Mouse (Mus musculus) small intestine, adult 2 months (tissue): ENCODE measurements around the gene Diras2. TPM values are rescaled to one million over a fixed set of nuclear protein-coding genes. Genes with fewer than 3 reads are reported as not detected.

Experiments used
- H3K27ac ChIP-seq: fragments of 200-500 bp; 2 replicates; pipeline ENCODE4 v1.5.1; 2012; ENCODE audit warnings: low read depth, low read length, control low read depth, inconsistent platforms; ENCODE audit not compliant: insufficient read depth
- H3K27me3 ChIP-seq: fragments of 200-500 bp; 2 replicates; pipeline ENCODE4 v1.6.1; 2012; ENCODE audit warnings: mild to moderate bottlenecking, moderate library complexity, low read length, inconsistent platforms; ENCODE audit not compliant: control insufficient read depth, insufficient read depth
- H3K36me3 ChIP-seq: fragments of 200-500 bp; 2 replicates; pipeline ENCODE4 v1.6.1; 2012; ENCODE audit warnings: mild to moderate bottlenecking, low read length, control low read depth, inconsistent platforms; ENCODE audit not compliant: control insufficient read depth, insufficient read depth
- H3K4me1 ChIP-seq: fragments of 200-500 bp; 2 replicates; pipeline ENCODE4 v1.6.1; 2012; ENCODE audit warnings: low read length, inconsistent platforms, mixed read lengths; ENCODE audit not compliant: control insufficient read depth, insufficient read depth, insufficient read length
- H3K4me3 ChIP-seq: fragments of 200-500 bp; 2 replicates; pipeline ENCODE4 v1.5.1; 2012; ENCODE audit warnings: low read depth, mild to moderate bottlenecking, control low read depth, inconsistent platforms, low read length, moderate library complexity
- CTCF ChIP-seq: fragments of 200-500 bp; IDR thresholded peaks from 2 replicates; pipeline ENCODE4 v1.5.1; 2012; ENCODE audit warnings: low read depth, mild to moderate bottlenecking, control low read depth, inconsistent platforms, low read length, moderate library complexity, mixed read lengths; ENCODE audit not compliant: insufficient replicate concordance, insufficient read length; ENCODE audit errors: extremely low read depth
- POLR2A ChIP-seq: fragments of 200-500 bp; IDR thresholded peaks from 2 replicates; pipeline ENCODE4 v1.6.1; 2012; ENCODE audit warnings: low read depth, mild to moderate bottlenecking, control low read depth, inconsistent platforms, low read length, moderate library complexity
- WGBS: fragments of 180-500 bp; shearing (Covaris S2); methylation state at CpG from one replicate; pipeline ENCODE4 v1.1.7; 2018; 5-methylcytosine and 5-hydroxymethylcytosine counted together
- polyA plus RNA-seq: library from polyadenylated mRNA; depleted of rRNA; stranded (reverse); fragments of >200 nt; gene quantifications from 2 replicates; pipeline ENCODE4 v1.2.3, GENCODE M21; 2012; rRNA removed

The Diras2 gene
- polyA plus RNA-seq, 1 experiment, result 0.44 TPM

GRCm38 (mm10) chr13:52459982-52460381 lies 71.1 kb downstream of the Diras2 start:
- WGBS, result 75% methylated on average over 7 of the region's 7 CpGs

GRCm38 (mm10) chr13:52457889-52458324 lies 73.2 kb downstream of the Diras2 start:
- Histone ChIP-seq H3K27ac (no peak overlapping the region), H3K4me1 (no peaks in the 10 kb centered on the region), H3K36me3 (no peaks in the 10 kb centered on the region), H3K4me3 (no peak overlapping the region), H3K27me3 (no peaks in the 10 kb centered on the region)
- 89% methylated on average over 11 of the region's 11 CpGs for WGBS
- TF ChIP-seq POLR2A, result no peak
- no peak for TF ChIP-seq CTCF

More at GRCm38 (mm10) chr13:52459982-52460381, 71.1 kb downstream of the Diras2 start:
- Histone ChIP-seq H3K4me3 (no peak overlapping the region), H3K27me3 (no peaks in the 10 kb centered on the region), H3K27ac (no peak overlapping the region), H3K36me3 (no peaks in the 10 kb centered on the region), H3K4me1 (no peaks in the 10 kb centered on the region)
- no peak for TF ChIP-seq CTCF
- TF ChIP-seq POLR2A, result no peak

- H3K4me3 ChIP-seq, result no peak overlapping the region
- no peaks in the 10 kb centered on the region for H3K27me3 ChIP-seq
- no peak overlapping the region for H3K27ac ChIP-seq
- TF ChIP-seq CTCF (no peak), POLR2A (no peak)
- 86% methylated on average over 15 of the region's 15 CpGs for WGBS
- H3K36me3 ChIP-seq, result no peaks in the 10 kb centered on the region
- no peaks in the 10 kb centered on the region for H3K4me1 ChIP-seq
Measured at GRCm38 (mm10) chr13:52457177-52457888, 73.7 kb downstream of the Diras2 start.

- no peaks in the 10 kb centered on the region for H3K27me3 ChIP-seq
- WGBS, result 28% methylated on average over 9 of the region's 9 CpGs
- H3K36me3 ChIP-seq, result no peaks in the 10 kb centered on the region
- no peaks in the 10 kb centered on the region for H3K4me1 ChIP-seq
- no peak overlapping the region for H3K4me3 ChIP-seq
- H3K27ac ChIP-seq, result no peak overlapping the region
- no peak for TF ChIP-seq POLR2A
- no peak for TF ChIP-seq CTCF
Measured at GRCm38 (mm10) chr13:52455329-52455728, 75.8 kb downstream of the Diras2 start.

GRCm38 (mm10) chr13:52454708-52455250 lies 76.3 kb downstream of the Diras2 start:
- Histone ChIP-seq H3K27me3 (no peaks in the 10 kb centered on the region), H3K4me3 (no peak overlapping the region)

More at GRCm38 (mm10) chr13:52454708-52455250, 76.3 kb downstream of the Diras2 start:
- no peaks in the 10 kb centered on the region for H3K4me1 ChIP-seq
- no peak for TF ChIP-seq CTCF
- TF ChIP-seq POLR2A, result no peak
- no peak overlapping the region for H3K27ac ChIP-seq
- WGBS, result 82% methylated on average over 11 of the region's 11 CpGs
- no peaks in the 10 kb centered on the region for H3K36me3 ChIP-seq

Other genes with a start within 250 kb of the Diras2 start
- gene Syk, start 51.9 kb upstream of the Diras2 start, polyA plus RNA-seq, result 4.7 and 8.3 TPM in 2 replicates